Mouse (Mus musculus) C2C12 (cell line): ENCODE measurements around the gene Cxcl1. TPM values are rescaled to one million over a fixed set of nuclear protein-coding genes. Genes with fewer than 3 reads are reported as not detected.
A peak's percentile ranks its signal among the peaks of the same experiment; 100 is the strongest.

ENCODE experiments used
- H3K27me3 ChIP-seq: one replicate; pipeline ENCODE4 v1.6.1; 2011; ENCODE audit not compliant: control insufficient read depth, insufficient read depth, insufficient read length
- H3K36me3 ChIP-seq: one replicate; pipeline ENCODE4 v1.6.1; 2011; ENCODE audit not compliant: control insufficient read depth, insufficient read depth
- H3K4me3 ChIP-seq: one replicate; pipeline ENCODE4 v1.5.1; 2011; ENCODE audit warnings: mild to moderate bottlenecking, control low read depth; ENCODE audit not compliant: poor library complexity, insufficient read depth, severe bottlenecking
- H3K79me2 ChIP-seq: one replicate; pipeline ENCODE4 v1.6.1; 2011; ENCODE audit not compliant: control insufficient read depth, insufficient read depth
- H3K79me3 ChIP-seq: one replicate; pipeline ENCODE4 v1.6.1; 2011; ENCODE audit warnings: low read depth, control low read depth
- H3ac ChIP-seq: one replicate; pipeline ENCODE3; 2011; ENCODE audit warnings: low read depth; ENCODE audit not compliant: control insufficient read depth, insufficient read length
- CEBPB ChIP-seq: IDR thresholded peaks from one replicate; pipeline ENCODE4 v1.6.1; 2011; ENCODE audit warnings: low read depth, mild to moderate bottlenecking, control low read depth, moderate library complexity
- CTCF ChIP-seq: IDR thresholded peaks from one replicate; pipeline ENCODE4 v1.5.1; 2011; ENCODE audit not compliant: control insufficient read depth, insufficient read depth, insufficient read length
- FOSL1 ChIP-seq: IDR thresholded peaks from one replicate; pipeline ENCODE4 v1.8.0; 2011; ENCODE audit warnings: mild to moderate bottlenecking, low read length; ENCODE audit not compliant: poor library complexity, insufficient read depth, severe bottlenecking
- MAX ChIP-seq: IDR thresholded peaks from one replicate; pipeline ENCODE4 v1.6.1; 2011; ENCODE audit warnings: mild to moderate bottlenecking, control low read depth
- MYOD1 ChIP-seq: IDR thresholded peaks from one replicate; pipeline ENCODE4 v1.6.1; 2011; ENCODE audit warnings: low read depth; ENCODE audit not compliant: control insufficient read depth, insufficient read length
- MYOG ChIP-seq: IDR thresholded peaks from one replicate; pipeline ENCODE4 v1.6.1; 2011; ENCODE audit not compliant: control insufficient read depth, insufficient read length; ENCODE audit errors: extremely low read depth
- USF1 ChIP-seq: IDR thresholded peaks from one replicate; pipeline ENCODE4 v1.6.1; 2011; ENCODE audit warnings: low read depth, mild to moderate bottlenecking, control low read depth, moderate library complexity
- polyA plus RNA-seq: library from polyadenylated mRNA; unstranded; fragments of >200 nt; fragmentation: generic; extraction: Trizol; gene quantifications from one replicate; pipeline ENCODE4 v1.2.1, GENCODE M21; 2012; ENCODE audit warnings: missing spikeins

Cxcl1 gene
- polyA plus RNA-seq, 1 experiment = 0.66 TPM

GRCm38 (mm10) chr5:90903339-90904020 is 12.4 kb downstream of the Cxcl1 start, which contains the start of gene Cxcl2:
Gene Cxcl2 (plus strand): TSS chr5:90903871.
- no peak within 1 kb of the TSS for H3ac ChIP-seq
- no peaks in the 10 kb centered on the region for H3K79me2 ChIP-seq
- TF ChIP-seq FOSL1 (no peak), MAX (no peak), MYOG (no peak), CEBPB (no peak), CTCF (no peak), USF1 (no peak), MYOD1 (no peak)
- H3K36me3 ChIP-seq = no peaks in the 10 kb centered on the region
- H3K79me3 ChIP-seq = no peaks in the 10 kb centered on the region
- H3K27me3 ChIP-seq = no peaks in the 10 kb centered on the region
- H3K4me3 ChIP-seq = no peak within 1 kb of the TSS

- H3K79me2 ChIP-seq = no peaks in the 10 kb centered on the region
- H3K4me3 ChIP-seq = no peak overlapping the region
- no peaks in the 10 kb centered on the region for H3K79me3 ChIP-seq
- H3K27me3 ChIP-seq = no peaks in the 10 kb centered on the region
- TF ChIP-seq FOSL1 = no peak
- peak; percentile 49 for TF ChIP-seq CTCF
- H3K36me3 ChIP-seq = no peaks in the 10 kb centered on the region
- no peak overlapping the region for H3ac ChIP-seq
These were observed 17.9 kb downstream of the Cxcl1 start for GRCm38 (mm10) chr5:90908983-90909382.

GRCm38 (mm10) chr5:90919495-90919894 is 28.5 kb downstream of the Cxcl1 start:
- Histone ChIP-seq H3K4me3 (no peak overlapping the region), H3ac (no peak overlapping the region), H3K79me2 (no peaks in the 10 kb centered on the region), H3K36me3 (no peaks in the 10 kb centered on the region), H3K79me3 (no peaks in the 10 kb centered on the region), H3K27me3 (no peaks in the 10 kb centered on the region)
- no peak for TF ChIP-seq MYOG
- no peak for TF ChIP-seq CEBPB
- no peak for TF ChIP-seq CTCF
- TF ChIP-seq MYOD1 = no peak

GRCm38 (mm10) chr5:90922958-90923357 is 31.9 kb downstream of the Cxcl1 start:
- no peaks in the 10 kb centered on the region for H3K27me3 ChIP-seq
- no peak overlapping the region for H3K4me3 ChIP-seq
- H3K79me2 ChIP-seq = no peaks in the 10 kb centered on the region
- no peak overlapping the region for H3ac ChIP-seq
- TF ChIP-seq FOSL1 (no peak), MYOG (no peak), USF1 (no peak), CTCF (no peak), MYOD1 (no peak), MAX (no peak)
- no peaks in the 10 kb centered on the region for H3K36me3 ChIP-seq
- no peaks in the 10 kb centered on the region for H3K79me3 ChIP-seq

GRCm38 (mm10) chr5:90930546-90930945 is 39.5 kb downstream of the Cxcl1 start:
- Histone ChIP-seq H3K27me3 (no peaks in the 10 kb centered on the region), H3K79me3 (peaks cover 39% of the 10 kb centered on the region), H3K4me3 (no peak overlapping the region), H3ac (no peak overlapping the region), H3K36me3 (peaks cover 21% of the 10 kb centered on the region), H3K79me2 (peaks cover 44% of the 10 kb centered on the region)
- no peak for TF ChIP-seq MYOD1

GRCm38 (mm10) chr5:90930971-90931851 is 40.2 kb downstream of the Cxcl1 start, which contains the start of gene Mthfd2l:
Gene Mthfd2l (plus strand): TSS chr5:90931117.
- H3K79me3 ChIP-seq = peaks cover 42% of the 10 kb centered on the region

More at GRCm38 (mm10) chr5:90930971-90931851, 40.2 kb downstream of the Cxcl1 start, which contains the start of gene Mthfd2l:
- peaks cover 48% of the 10 kb centered on the region for H3K79me2 ChIP-seq
- no peaks in the 10 kb centered on the region for H3K27me3 ChIP-seq
- no peak for TF ChIP-seq USF1
- peak; percentile 94 for TF ChIP-seq CTCF
- peak; percentile 86 for TF ChIP-seq MAX
- no peak for TF ChIP-seq CEBPB
- no peak for TF ChIP-seq MYOG
- no peak for TF ChIP-seq MYOD1
- H3K4me3 ChIP-seq = peak within 1 kb of the TSS; percentile 64
- peaks cover 27% of the 10 kb centered on the region for H3K36me3 ChIP-seq
- H3ac ChIP-seq = peak within 1 kb of the TSS; percentile 73
